Mouse (Mus musculus): ENCODE results near the gene 2200002J24Rik. TPM values are rescaled to one million over a fixed set of nuclear protein-coding genes. Genes with fewer than 3 reads are reported as not detected.

2200002J24Rik gene
- not detected in 2 replicates for polyA plus RNA-seq (2016; fragmentation: Nextera tagmentation; extraction: Ambion mirVana)

- Histone ChIP-seq H3K27ac (no peak within 1 kb of the TSS), H3K36me3 (no peaks in the 10 kb centered on the region), H3K4me1 (replicated peaks) (no peaks in the 10 kb centered on the region), H3K9me3 (0 out of 2 replicates have a peak, but pooled peaks cover 2% of the 10 kb centered on the region), H3K27me3 (ENCODE audit: insufficient read depth, poor library complexity, severe bottlenecking) (no peaks in the 10 kb centered on the region), H3K4me3 (no peak within 1 kb of the TSS)
- WGBS, result 37% methylated on average over 9 of the region's 9 CpGs
- no peak for DNase-seq (ENCODE audit: low spot score)
These were observed at the start of gene 2200002J24Rik for GRCm38 (mm10) chr7:30698589-30698988. TSS of gene 2200002J24Rik (plus strand) at chr7:30698926.

- 1% methylated on average over 59 of the region's 59 CpGs for WGBS
These were observed 48.9 kb upstream of the 2200002J24Rik start, which contains the start of gene Rbm42 for GRCm38 (mm10) chr7:30649591-30650540. TSS of gene Rbm42 (minus strand) at chr7:30650317.

DNA sequence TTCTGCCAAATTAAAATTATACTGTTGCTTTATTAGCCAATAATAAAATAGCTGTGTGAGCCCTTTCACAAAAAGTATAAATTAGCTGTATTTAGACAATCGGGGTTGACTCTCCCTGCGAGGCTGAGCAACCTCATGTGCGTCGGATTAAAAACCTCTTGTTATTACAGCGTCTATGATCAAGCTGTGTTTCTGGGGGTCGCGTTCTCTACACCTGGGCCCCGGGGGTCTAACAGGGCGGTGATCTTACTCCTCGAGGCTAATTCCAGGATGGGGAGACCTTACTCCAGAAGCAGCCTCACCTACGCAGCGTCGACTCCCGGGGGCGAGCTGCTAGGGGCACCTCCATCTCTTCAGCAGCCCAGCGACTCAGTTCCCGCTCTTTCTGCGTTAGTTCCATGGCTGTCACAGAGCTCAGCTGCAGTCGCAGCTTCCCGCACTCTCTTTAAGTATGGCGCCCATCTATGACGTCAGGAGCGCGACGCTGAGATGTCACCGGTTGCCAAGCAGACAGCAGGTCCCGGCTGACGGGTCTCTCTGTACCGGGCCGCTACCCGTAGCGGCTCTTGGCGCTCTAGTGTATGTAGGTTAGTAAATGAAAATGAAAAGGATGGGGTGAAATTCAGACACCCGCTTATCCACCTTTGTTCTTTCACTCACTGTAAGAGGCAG lies 34.1 kb upstream of the 2200002J24Rik start, which contains the start of gene Haus5:
Haus5 (minus strand) TSS at position 466 of the 672 bp plus-strand sequence.
- Histone ChIP-seq H3K27me3 (ENCODE audit: insufficient read depth, poor library complexity, severe bottlenecking) (no peaks in the 10 kb centered on the region), H3K36me3 (peaks cover 35% of the 10 kb centered on the region), H3K9me3 (no peaks in the 10 kb centered on the region), H3K4me3 (peak within 1 kb of the TSS; percentile 78), H3K4me1 (replicated peaks) (peaks cover 13% of the 10 kb centered on the region), H3K27ac (peak within 1 kb of the TSS; percentile 85)
- WGBS, result under 1% methylated on average over 34 of the region's 34 CpGs
- peak; percentile 92 for DNase-seq (ENCODE audit: low spot score)

More at GRCm38 (mm10) chr7:30649591-30650540, 48.9 kb upstream of the 2200002J24Rik start, which contains the start of gene Rbm42:
- Histone ChIP-seq H3K36me3 (peaks cover 70% of the 10 kb centered on the region), H3K27ac (peak within 1 kb of the TSS; percentile 89), H3K27me3 (ENCODE audit: insufficient read depth, poor library complexity, severe bottlenecking) (no peaks in the 10 kb centered on the region), H3K9me3 (no peaks in the 10 kb centered on the region), H3K4me1 (replicated peaks) (peaks cover 10% of the 10 kb centered on the region), H3K4me3 (peak within 1 kb of the TSS; percentile 76)
- DNase-seq (ENCODE audit: low spot score), result peak; percentile 98

- 5% methylated on average over 11 of the region's 11 CpGs for WGBS
These were observed 33.4 kb upstream of the 2200002J24Rik start for GRCm38 (mm10) chr7:30665321-30665720.

DNA sequence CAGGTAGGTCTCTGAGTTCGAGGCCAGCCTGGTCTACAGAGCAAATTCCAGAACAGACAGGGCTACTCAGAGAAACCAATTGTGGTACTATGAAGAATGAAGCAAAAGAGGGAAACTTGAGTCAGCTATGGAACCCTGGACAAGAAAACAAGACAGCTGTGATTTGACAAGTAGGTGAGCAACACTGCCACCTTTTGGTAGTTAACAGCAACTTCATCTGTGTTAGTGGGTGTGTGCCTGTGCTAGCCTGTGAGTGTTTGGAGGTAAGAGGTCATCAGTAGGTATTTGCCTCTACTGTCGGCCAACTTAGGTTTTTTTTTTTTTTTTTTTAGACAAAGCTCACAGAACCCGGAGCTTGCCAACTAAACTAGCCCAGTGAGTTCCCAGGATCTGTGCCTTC lies 29.5 kb upstream of the 2200002J24Rik start:
- WGBS, result 47% methylated on average over 3 of the region's 3 CpGs
- Histone ChIP-seq H3K36me3 (no peaks in the 10 kb centered on the region), H3K27ac (no peak overlapping the region), H3K4me1 (replicated peaks) (peaks cover 9% of the 10 kb centered on the region), H3K27me3 (ENCODE audit: insufficient read depth, poor library complexity, severe bottlenecking) (no peaks in the 10 kb centered on the region), H3K4me3 (no peak overlapping the region), H3K9me3 (no peaks in the 10 kb centered on the region)
- DNase-seq (ENCODE audit: low spot score), result no peak

More at GRCm38 (mm10) chr7:30665321-30665720, 33.4 kb upstream of the 2200002J24Rik start:
- no peaks in the 10 kb centered on the region for H3K27me3 ChIP-seq (ENCODE audit: insufficient read depth, poor library complexity, severe bottlenecking)
- peaks cover 13% of the 10 kb centered on the region for H3K4me1 ChIP-seq (replicated peaks)
- no peaks in the 10 kb centered on the region for H3K9me3 ChIP-seq
- peak overlapping the region; percentile 85 for H3K27ac ChIP-seq
- H3K36me3 ChIP-seq, result peaks cover 28% of the 10 kb centered on the region
- DNase-seq (ENCODE audit: low spot score), result peak; percentile 16
- H3K4me3 ChIP-seq, result peak overlapping the region; percentile 78

GRCm38 (mm10) chr7:30671480-30671879 lies 27.2 kb upstream of the 2200002J24Rik start, which contains the start of gene Pmis2:
TSS of gene Pmis2 (minus strand) at chr7:30671605.
- Histone ChIP-seq H3K36me3 (no peaks in the 10 kb centered on the region), H3K9me3 (no peaks in the 10 kb centered on the region), H3K4me1 (replicated peaks) (no peaks in the 10 kb centered on the region), H3K27me3 (ENCODE audit: insufficient read depth, poor library complexity, severe bottlenecking) (no peaks in the 10 kb centered on the region), H3K27ac (no peak within 1 kb of the TSS), H3K4me3 (no peak within 1 kb of the TSS)
- whole genome bisulfite sequencing, result 67% methylated on average over 9 of the region's 9 CpGs
- no peak for DNase-seq (ENCODE audit: low spot score)

DNA sequence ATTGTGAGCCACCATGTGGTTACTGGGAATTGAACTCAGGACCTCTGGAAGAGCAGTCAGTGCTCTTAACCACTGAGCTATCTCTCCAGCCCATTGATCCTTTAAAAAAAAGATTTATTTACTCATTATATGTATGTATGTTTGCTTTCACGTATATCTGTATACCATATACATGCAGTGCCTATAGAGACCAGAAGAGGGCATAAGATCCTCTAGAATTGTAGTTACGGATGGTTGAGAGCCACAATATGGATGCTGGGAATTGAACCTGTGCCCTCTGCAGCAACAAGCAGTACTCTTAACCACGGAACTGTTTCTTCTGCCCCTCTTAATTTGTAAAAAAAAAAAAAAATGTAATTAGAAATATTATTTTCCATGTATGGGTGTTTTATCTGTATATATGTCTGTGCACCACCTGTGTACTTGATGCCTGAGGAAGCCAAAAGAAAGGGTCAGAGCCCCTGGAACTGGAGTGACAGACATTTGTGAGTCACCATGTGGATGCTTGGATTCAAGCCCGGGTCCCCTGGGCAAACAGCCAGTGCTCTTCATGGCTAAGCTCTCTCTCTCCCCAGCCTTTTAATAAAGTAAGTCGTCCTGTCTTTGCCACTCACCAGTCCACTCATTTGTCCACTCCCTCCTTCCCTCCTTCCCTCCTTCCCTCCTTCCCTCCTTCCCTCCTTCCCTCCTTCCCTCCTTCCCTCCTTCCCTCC lies 20.3 kb upstream of the 2200002J24Rik start:
- no peaks in the 10 kb centered on the region for H3K36me3 ChIP-seq
- H3K4me1 ChIP-seq (replicated peaks), result no peaks in the 10 kb centered on the region
- 72% methylated on average over 5 of the region's 5 CpGs for WGBS
- H3K27me3 ChIP-seq (ENCODE audit: insufficient read depth, poor library complexity, severe bottlenecking), result no peaks in the 10 kb centered on the region; the same call in 1 of the 2 replicates
- DNase-seq (ENCODE audit: low spot score), result no peak
- 0 out of 2 replicates have a peak, but pooled peaks cover 3% of the 10 kb centered on the region for H3K9me3 ChIP-seq
- no peak overlapping the region for H3K27ac ChIP-seq
- H3K4me3 ChIP-seq, result no peak overlapping the region

- Histone ChIP-seq H3K27me3 (ENCODE audit: insufficient read depth, poor library complexity, severe bottlenecking) (peaks cover 8% of the 10 kb centered on the region), H3K9me3 (0 out of 2 replicates have a peak, but pooled peaks cover 3% of the 10 kb centered on the region), H3K4me3 (no peak overlapping the region), H3K4me1 (replicated peaks) (no peaks in the 10 kb centered on the region), H3K27ac (no peak overlapping the region), H3K36me3 (no peaks in the 10 kb centered on the region)
- 65% methylated on average over 5 of the region's 5 CpGs for WGBS
- DNase-seq (ENCODE audit: low spot score), result no peak
These were observed 16.8 kb upstream of the 2200002J24Rik start for GRCm38 (mm10) chr7:30681897-30682296.

DNA sequence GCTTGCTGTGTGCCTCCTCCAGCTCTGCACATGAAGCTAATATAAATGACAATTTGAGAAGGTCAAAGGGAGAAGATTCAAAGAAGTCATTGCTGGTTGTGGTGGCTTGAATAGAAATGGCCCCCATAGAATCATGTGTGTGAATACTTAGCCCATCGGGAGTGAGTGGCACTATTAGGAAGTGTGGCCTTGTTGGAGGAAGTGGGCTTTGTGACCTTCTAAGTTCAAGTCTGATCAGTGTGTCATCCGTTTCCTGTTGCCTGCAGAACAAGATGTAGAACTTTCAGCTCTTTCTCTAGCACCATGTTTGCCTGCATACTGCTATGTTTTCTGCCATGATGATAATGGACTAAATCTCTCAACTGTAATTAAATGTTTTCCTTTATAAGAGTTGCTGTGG lies 15.3 kb upstream of the 2200002J24Rik start:
- Histone ChIP-seq H3K27me3 (ENCODE audit: insufficient read depth, poor library complexity, severe bottlenecking) (peaks cover 23% of the 10 kb centered on the region), H3K36me3 (no peaks in the 10 kb centered on the region), H3K9me3 (0 out of 2 replicates have a peak, but pooled peaks cover 3% of the 10 kb centered on the region), H3K4me1 (replicated peaks) (no peaks in the 10 kb centered on the region), H3K27ac (no peak overlapping the region), H3K4me3 (no peak overlapping the region)
- WGBS, result 85% methylated on average over 2 of the region's 2 CpGs
- DNase-seq (ENCODE audit: low spot score), result no peak

DNA sequence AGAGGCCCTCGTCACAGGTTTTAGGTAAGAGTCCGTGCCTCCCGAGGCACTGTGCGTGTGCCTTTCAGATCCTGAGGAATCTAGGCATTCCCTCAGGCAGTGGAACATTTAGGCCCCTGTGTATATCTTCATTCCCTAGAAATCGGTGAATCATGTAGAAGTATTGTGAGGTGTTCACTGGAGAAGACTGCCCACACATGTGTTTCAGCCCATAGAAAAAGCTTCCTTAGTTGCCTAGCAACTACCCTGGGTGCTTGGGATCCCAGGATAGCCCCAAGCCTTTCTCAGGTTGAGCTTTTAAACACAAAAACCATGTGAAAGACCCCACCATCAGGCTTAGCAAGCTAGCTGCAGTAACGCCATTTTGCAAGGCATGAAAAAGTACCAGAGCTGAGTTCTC lies 10.4 kb upstream of the 2200002J24Rik start:
- 75% methylated on average over 6 of the region's 6 CpGs for WGBS
- no peak for DNase-seq (ENCODE audit: low spot score)
- H3K4me3 ChIP-seq, result no peak overlapping the region

GRCm38 (mm10) chr7:30698101-30698500 lies 625 bp upstream of the 2200002J24Rik start:
- Histone ChIP-seq H3K36me3 (no peaks in the 10 kb centered on the region), H3K9me3 (0 out of 2 replicates have a peak, but pooled peaks cover 2% of the 10 kb centered on the region), H3K4me3 (no peak overlapping the region), H3K4me1 (replicated peaks) (no peaks in the 10 kb centered on the region), H3K27me3 (ENCODE audit: insufficient read depth, poor library complexity, severe bottlenecking) (no peaks in the 10 kb centered on the region), H3K27ac (no peak overlapping the region)
- 76% methylated on average over 5 of the region's 5 CpGs for WGBS
- DNase-seq (ENCODE audit: low spot score), result no peak

More for the DNA sequence above, 10.4 kb upstream of the 2200002J24Rik start:
- H3K9me3 ChIP-seq, result no peaks in the 10 kb centered on the region
- H3K27me3 ChIP-seq (ENCODE audit: insufficient read depth, poor library complexity, severe bottlenecking), result peaks cover 25% of the 10 kb centered on the region
- H3K4me1 ChIP-seq (replicated peaks), result no peaks in the 10 kb centered on the region
- H3K36me3 ChIP-seq, result no peaks in the 10 kb centered on the region
- H3K27ac ChIP-seq, result no peak overlapping the region

Data from hindbrain, embryonic 10.5 days (tissue).